Mouse (Mus musculus) cerebellum, adult 11-12 months (tissue): Measurements from ENCODE around the gene Hist2h2bb.
A peak's percentile ranks its signal among the peaks of the same experiment; 100 is the strongest.
"Not testable (repeated sequence)": the region's sequence is repeated elsewhere in the genome, so short reads cannot be mapped to it uniquely, and the experiment has no call there.

Experiments used
- DNase-seq: peaks from one replicate; pipeline ENCODE4 v3.0.0; 2022

Gene Hist2h2bb

DNA sequence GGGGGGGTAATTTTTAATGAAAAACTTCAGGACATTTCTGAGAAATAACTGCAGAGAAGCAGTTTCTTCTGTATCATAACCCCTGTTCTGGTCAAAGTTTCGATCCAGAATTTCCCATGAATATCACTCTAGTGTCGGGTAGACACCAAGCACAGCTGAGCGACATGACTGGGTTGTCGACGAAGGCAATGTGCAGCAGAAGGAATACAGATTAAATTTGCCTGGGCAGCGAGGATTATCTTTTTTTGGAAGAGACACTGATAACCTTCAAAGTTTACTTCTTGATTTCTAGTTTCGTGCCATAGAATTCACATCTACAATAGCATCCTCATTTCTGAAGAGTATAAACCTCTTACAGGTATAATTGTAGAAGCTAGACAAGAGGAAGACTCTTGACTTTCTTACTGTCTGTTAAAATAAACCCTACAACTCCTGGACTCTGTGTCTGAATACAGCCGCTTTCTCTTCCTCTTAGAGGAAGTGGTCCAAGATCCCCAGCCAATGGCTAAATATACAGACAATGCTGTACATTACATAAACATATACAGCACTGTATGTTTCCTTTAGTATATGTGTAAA, 3.3 kb upstream of the Hist2h2bb start:
- DNase-seq, result no peak

DNA sequence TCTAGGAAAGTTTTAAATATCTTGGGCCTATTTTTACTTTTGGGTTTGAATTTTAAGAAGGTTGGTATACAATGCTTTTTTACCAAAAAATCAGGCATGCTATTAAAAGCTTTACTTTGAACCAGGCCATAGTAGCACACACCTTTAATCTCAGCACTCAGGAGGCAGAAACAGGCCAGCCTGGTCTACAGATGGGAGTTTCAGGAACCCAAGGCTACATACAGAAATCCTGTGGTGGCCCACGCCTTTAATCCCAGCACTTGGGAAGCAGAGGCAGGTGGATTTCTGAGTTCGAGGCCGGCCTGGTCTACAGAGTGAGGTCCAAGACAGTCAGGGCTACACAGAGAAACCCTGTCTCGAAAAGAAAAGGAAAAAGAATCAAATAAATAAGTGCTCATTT, 2.0 kb upstream of the Hist2h2bb start:
- no peak for DNase-seq

DNA sequence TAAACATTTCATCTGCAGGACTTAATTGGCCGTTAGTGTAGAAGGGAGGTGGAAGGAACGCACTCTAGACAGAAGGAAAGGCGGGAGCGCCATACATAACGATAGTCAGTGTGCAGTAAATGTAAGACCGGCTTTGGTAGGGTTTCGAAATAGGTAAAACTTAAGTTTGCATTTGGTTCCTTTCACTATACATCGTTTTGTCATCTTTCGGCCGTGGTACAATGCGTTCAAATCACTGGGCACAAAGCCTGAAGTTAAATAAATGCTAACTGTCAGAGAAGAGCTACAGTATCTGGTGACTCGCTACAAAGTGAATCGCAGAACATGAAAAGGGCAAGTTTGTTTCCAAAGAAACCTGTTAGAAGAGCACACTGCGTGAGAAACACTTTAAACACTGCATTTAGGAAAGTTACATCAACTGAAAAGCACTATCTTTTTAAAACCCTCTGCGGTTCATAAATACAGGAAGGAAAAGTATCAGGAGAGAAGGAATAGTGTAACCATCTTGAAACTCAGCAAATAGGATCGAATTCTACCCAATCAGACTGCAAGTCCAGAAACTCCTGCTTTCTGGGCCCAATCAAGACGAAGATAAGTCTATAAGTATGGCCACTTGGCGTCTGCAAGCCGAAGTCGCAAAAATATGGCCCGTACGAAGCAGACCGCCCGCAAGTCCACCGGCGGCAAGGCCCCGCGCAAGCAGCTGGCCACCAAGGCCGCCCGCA, 1.3 kb upstream of the Hist2h2bb start, which contains the start of gene Hist2h3b:
Gene Hist2h3b (plus strand): TSS at position 604 of the 725 bp plus-strand sequence.
- peak; percentile 85 for DNase-seq

DNA sequence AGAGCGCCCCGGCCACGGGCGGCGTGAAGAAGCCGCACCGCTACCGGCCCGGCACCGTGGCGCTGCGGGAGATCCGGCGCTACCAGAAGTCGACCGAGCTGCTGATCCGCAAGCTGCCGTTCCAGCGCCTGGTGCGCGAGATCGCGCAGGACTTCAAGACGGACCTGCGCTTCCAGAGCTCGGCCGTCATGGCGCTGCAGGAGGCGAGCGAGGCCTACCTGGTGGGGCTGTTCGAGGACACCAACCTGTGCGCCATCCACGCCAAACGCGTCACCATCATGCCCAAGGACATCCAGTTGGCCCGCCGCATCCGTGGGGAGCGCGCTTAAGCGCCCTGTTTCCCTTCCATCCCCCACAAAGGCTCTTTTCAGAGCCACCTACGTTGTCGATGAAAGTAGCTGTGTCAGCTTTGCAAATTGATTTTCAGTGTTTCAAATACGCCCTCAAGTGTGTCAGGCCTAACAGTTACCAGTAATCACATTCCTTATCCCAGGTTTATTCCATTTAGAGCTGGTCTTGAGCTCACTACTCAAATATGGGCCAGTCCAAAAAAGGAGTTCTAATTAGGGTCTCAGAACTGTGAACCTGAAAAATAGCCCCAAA, 675 bp upstream of the Hist2h2bb start:
- peak; percentile 68 for DNase-seq

DNA sequence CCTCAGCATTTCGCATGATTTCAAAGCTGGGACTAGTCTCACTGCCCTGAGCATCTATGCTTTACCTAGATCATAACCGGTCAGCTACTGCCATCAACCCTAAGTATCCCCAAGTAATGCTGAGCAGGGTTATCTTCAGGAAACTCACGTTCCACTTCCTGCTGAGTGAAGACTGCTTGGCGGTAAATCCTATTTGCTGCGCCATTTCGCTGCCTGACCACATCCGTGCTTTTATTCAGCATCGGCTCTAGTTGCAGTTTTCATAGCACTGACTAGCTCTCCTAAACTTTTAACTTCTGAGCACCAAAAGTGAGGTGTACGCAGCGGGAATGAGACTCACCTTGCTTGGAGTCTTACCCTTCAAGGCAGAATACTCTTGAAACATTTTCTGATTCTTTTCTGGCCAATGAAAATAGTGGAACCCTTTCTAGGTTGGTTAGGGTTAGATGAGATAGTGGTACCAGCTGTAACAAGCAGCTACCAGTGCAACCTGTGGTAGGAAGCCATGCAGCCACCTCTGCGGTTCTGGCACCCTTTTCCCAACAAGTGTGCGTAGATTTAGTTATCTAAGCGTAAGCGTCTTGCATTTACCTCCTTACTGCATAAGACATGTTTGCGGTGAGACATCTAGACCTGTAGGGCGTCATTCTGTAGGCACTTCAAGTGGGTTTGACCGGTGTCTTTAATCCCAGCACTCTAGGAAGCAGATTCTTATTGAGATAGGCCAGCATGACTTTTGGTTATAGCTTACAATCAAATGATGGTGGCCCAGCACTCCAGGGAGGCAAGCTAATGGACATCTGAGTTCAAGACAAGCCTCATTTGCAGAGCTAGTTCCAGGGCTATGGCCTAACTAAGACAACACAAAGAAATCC, 4.3 kb downstream of the Hist2h2bb start:
- DNase-seq, result no peak

DNA sequence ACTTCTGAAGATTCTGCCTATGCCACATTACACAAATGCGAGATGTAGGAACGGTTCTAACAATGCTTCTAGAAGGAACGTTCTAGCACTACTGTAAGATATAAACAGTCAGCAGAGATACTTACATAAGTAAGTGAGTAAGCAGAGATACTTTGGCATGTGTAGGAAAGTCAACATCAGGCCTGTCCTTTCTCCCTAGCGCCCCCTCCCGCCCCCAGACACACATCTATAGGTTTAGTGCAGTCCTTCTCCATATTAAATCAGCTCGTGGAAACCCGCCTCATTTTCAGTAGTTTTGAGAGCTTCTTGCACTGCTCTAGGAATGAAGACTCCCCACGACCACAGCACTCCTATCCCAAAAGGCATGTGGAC, 7.9 kb downstream of the Hist2h2bb start:
- DNase-seq, result no peak

DNA sequence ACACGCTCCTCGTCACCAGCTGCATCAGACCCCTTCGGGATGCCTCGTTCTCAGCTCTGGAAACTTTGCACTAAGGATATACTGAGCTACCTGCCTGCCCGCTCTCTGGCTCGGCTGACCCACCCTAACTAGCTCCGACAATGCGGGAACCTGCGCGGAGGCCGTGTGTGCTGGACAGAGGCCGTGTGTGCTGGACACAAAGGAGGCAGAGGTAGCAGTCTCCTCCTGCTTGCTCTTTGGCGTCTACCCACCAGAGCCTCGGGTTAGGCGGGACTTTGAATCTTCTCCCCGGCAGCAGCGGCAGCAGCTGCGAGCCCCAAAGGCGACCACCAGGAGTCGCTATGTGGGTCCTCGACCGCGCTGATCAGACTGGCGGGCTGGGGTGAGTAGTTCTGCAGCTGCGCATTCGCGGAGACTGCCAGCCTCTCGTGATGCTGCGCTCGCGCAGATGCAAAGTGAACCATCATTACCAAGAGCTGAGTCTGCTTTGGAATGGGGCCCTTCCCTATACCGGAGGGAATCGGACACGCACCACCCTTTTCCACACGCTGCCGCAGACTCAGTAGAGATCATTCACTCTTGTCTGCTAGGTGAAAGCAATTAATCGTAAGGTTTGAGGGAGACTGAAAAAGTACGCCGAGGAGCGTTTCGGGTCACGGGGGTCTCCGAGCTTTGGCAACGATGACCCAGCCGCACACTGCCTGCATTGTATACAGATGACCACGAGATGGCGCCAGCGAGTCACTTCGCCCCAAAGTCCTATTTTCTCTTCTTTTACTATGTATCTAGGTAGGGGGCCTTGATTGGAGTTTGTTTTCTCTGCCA, 8.5 kb downstream of the Hist2h2bb start:
- DNase-seq, result peak; percentile 91

DNA sequence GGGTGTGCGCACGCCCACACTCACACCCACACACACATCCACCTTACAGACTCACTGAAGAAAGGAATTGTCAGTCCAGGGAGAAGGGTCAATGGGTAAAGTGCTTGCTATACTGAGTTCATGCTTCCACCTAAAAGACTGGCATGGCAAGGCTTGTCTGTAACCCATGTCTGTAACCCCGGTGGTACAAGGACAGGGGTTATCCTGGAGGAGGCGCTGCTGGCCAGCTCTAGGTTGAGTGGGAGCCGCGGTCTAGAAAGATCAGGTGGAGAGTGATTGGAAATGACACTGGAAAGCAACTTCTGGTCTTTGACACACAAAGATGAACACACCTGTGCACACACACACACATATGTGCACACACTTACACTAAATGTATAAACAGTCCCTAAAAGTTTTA, 11.1 kb downstream of the Hist2h2bb start:
- no peak for DNase-seq

DNA sequence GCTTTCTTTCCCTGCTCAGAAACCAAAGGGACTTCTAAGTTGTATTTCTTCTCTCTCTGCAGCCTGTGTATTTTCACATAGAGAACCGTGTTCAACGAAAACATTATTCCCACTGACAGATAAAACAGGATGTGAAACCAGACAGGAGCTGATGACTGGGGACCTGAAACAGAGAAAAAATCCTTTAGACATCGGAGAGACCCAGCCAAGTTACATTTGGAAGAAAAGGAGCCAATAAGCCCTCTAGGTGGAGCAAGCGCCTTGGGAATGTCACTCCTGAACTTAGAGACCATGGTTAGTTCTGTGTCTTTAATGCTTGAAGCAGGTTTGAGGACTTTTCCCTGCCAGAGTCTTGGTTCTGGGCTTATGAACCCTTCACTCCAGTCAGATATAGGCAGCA, 14.9 kb downstream of the Hist2h2bb start:
- no peak for DNase-seq

DNA sequence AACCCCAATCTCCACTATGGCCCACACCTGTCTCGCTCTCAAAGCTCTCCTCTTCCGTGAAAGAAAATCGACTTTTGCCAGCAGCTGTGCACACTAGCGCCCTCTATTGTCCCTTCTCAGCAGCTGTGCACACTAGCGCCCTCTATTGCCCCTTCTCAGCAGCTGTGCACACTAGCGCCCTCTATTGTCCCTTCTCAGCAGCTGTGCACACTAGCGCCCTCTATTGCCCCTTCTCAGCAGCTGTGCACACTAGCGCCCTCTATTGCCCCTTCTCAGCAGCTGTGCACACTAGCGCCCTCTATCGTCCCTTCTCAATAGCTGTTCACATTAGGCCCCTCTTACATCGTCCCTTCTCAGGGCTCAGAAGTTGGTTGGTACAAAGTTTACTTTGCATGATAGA, 17.8 kb downstream of the Hist2h2bb start:
- not testable (repeated sequence) for DNase-seq

DNA sequence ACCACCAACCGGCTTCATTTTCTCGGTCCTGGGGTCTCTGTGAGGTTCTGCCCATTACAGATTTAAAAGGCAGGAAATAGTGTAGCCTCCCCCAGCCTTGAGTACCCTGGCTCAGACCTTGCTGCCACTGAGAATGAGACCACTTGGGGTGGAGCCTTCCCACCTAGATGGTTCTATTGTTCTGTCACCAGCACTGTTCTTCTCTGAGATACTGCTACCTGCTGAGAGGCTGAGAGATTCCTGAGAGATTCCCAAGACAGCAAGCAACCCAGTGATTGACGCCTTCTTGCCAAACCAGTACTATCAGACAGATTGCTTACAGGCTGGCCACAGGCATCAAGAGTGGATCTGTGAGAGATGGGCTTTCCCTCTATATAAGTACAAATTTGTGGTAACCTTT, 19.6 kb downstream of the Hist2h2bb start:
- no peak for DNase-seq

DNA sequence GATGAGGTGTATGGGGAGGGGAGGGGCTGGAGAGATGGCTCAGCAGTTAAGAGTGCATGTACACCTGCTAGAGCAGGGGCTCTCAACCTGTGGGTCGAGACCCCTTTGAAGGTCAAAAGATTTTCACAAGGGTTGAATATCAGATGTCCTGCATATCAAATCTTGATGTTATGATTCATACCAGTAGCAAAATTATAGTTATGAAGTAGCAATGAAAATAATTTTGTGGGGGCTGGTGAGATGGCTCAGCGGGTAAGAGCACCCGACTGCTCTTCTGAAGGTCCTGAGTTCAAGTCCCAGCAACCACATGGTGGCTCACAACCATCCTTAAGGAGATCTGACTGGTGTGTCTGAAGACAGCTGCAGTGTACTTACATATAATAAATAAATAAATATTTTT, 21.2 kb downstream of the Hist2h2bb start:
- not testable (repeated sequence) for DNase-seq

DNA sequence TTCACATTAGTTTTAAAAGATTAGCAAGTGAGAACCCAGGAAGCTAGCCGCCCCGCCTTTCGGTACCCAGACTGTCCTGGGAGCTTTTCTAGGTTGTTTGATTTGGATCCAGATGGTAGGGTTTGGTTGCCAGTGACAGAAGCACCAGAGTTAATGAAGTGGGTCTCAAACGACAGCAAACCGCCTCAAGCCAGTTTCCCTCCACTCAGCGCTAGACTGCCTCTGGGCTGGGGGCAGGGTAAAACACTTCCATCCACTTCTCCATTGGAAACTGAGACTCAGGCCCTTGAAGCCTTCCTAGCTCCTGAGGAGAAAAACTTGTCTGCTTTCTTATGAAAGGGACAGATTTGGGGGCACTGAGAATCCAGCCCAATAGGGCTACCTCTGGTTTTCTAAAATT, 23.1 kb downstream of the Hist2h2bb start:
- no peak for DNase-seq

DNA sequence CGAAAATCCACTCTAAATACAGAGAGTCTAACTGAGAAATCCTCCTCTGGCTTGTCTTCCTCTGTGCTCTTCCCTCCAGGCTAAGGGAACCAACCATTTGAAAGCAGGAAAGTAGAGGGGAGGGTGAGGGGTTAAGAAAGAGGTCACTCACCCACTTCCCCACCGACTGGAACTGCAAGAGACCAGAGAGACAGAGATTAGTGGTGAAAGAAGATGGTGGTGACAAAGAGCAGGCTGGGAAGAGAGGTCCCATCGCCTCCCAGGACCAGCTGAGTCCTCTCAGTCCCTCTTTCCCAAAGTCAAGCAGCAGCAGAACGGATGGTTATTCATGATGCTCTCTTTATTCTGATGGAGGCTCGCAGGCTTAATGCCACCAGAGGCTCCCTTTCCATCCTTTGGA, 23.8 kb downstream of the Hist2h2bb start:
- no peak for DNase-seq

DNA sequence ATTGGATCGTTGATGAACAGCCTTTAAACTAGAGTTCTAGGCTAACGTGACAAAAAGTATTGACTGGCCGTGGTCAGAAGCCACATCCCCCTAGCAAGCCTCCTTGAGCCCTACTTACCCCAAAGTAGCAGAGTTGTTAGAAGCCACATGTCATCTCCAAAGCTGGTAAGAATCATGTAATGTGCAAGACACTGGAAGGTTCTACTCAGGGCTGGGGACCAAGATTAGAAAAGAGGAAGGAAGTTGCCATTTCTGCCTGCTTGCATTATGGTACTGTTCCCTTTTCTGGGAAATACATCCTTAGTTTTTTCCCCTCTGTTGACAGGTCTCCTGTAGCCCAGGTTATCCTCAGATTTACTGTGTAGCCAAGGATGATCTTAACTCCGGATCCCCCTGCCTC, 24.2 kb downstream of the Hist2h2bb start, which contains the start of gene Fcgr1:
Gene Fcgr1 (minus strand): TSS at position 183 of the 400 bp plus-strand sequence.
- no peak for DNase-seq

DNA sequence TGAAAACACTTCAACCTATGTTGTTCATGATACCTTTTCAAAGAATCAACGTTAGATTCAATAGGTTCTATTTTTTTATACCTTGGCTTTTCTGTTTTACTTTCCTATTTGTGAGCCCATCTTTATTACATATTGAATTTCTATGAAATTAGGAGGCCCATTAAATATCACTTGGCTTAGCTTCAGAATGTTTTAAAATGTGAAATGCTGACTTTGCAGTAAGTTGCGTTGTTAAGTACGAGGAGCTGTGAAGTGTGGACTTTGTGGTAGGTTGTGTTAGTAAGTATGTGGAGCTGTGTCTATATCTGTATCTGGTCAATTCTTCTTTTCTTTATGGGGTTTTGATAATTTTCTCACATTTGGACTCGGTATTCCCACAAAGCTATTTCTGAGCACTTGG, 28.8 kb downstream of the Hist2h2bb start:
- DNase-seq, result no peak

DNA sequence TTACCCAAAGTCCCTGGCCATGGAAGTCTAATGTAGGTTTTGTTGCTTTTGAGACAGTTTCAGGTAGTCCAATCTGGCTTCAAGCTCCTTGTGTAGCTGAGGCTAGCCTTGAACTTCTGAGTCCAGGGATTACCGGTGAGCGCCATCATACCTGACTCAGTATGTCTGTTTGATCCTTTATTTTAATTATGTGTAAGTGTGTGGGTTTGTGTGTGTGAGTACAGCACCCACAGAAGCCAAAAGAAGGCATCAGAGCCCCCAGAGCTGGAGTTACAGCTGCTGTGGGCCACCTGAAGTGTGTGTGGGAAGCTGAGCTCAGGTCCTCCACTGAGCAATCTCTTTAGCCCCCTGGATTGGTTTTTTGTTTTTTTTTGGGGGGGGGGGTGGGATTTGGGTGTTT, 30.0 kb downstream of the Hist2h2bb start:
- DNase-seq, result no peak

DNA sequence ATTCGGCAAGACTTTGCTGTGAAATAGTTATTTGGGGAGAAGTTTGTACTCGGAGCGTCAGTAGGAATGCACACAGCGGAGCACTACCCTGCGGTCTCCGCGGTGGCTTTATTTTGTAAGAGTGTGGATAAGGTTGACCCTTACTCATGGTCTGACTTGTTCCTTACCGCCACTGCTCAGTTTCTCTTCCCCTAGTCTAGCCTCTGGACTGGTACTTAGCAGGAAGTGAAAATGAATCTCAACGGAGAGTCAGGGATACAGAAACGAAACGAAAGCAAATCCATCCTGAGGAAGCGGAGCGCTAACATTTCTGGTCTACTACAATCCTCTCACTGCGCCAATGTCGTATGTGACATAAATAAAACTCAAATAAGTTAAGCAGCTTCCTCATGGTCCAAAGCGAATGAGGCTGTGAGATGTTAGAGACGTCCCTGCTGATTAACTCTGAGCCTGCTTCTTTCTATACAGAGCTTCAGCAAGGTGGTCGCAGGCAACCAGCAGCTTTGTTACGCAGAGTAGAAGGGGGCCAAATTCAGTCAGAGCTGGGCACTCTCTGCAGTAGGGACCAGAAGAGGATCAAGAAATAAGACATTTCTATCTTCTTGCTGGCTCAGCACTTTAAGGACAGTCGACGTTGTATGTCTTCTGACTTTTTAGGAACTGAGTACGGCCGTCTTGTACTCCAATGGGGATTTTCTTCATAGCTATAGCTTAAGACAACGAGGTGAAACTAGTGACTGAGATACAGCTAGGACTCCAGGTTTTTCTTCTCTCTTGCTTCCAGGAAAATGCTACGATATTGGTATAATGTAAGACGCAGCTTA, 31.4 kb downstream of the Hist2h2bb start:
- DNase-seq, result no peak

DNA sequence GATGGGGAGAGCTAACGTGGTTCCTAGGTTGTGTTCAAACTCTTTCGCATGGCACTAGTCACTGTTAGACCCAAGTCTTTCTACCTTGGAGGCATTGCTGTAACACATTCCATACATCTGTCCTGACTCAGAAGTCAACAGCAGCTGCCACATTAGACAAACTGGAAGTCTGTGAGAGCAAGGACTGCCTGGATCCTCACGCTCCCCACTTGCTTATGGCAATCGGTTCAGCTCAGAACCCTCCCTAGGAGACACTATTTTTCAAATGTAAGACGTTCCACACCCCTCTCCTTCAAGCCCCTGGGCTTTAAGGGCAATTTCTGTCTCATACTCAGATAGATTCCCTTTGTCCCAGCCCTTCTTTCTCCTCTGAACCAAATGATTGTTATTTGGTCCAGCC, 32.5 kb downstream of the Hist2h2bb start:
- DNase-seq, result no peak

DNA sequence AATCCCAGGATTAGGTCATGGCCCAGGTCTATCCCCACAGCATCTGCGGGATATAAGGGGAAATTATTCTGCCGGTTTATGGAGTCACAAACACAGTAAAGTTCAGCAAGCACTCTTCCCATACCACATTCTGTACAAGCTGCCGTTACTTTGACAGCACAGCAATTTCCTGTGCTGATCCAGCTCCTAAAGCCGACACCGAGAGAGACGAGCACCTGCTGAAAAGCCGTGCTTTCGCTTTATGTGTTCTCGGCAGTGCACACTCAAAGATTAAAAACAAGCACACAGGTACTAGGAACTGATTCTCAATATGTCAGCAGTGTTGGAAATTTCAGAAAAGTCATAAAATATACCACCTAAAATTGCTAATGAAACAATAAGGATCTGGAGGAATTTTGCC, 37.0 kb downstream of the Hist2h2bb start:
- no peak for DNase-seq

DNA sequence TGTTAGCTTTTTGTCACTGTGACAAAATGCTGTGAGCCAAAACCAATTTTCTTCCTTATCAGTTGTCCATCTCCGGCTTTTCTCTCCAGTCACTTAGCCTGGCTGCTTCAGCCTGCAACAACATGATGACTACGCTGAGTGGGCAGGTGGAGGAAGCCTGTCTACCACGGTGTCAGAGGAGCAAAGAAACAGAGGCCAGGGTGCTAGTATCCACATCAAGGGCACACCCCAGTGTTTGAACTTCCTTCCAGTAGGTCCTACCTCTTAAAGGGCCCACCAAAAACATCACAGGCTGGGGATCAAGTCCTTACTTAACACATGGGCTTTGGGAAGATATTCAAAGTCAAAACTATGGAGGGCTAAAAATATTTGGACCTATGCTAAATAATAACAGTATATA, 39.9 kb downstream of the Hist2h2bb start:
- DNase-seq, result no peak
